Mouse (Mus musculus): ENCODE data around the gene Mrpl18. TPM values are rescaled to one million over a fixed set of nuclear protein-coding genes. Genes with fewer than 3 reads are reported as not detected.
"Not testable (repeated sequence)": the region's sequence is repeated elsewhere in the genome, so short reads cannot be mapped to it uniquely, and the experiment has no call there.

The Mrpl18 gene
- total RNA-seq (2021) = 10 to 100 TPM; 48.1 to 54.4 TPM

- peak; percentile 100 for DNase-seq (ENCODE audit: extremely low spot score in 1 of 2, low spot score in 2 of 2)
- intact Hi-C loops (cut with DNase I) = loop anchor here (5.0 kb wide), 1 partner anchor 46 kb away; the partner anchor contains the start of gene Acat2
Measured at GRCm38 (mm10) chr17:12915881-12916583, at the start of gene Mrpl18. Gene Mrpl18, minus strand, starts transcription at chr17:12916345.

- intact Hi-C loops (cut with DNase I) = loop anchor here (5.0 kb wide), 1 partner anchor 46 kb away; the partner anchor contains the start of genes Mrpl18 and Tcp1
- DNase-seq (ENCODE audit: extremely low spot score in 1 of 2, low spot score in 2 of 2) = no peak
Measured at GRCm38 (mm10) chr17:12963476-12963875, 47.3 kb upstream of the Mrpl18 start.

- intact Hi-C loops (cut with DNase I) = loop anchor here (5.0 kb wide), 1 partner anchor 43 kb away; the partner anchor contains the start of genes Mrpl18 and Tcp1
Measured at GRCm38 (mm10) chr17:12960331-12960873, 44.3 kb upstream of the Mrpl18 start, which contains the start of gene Acat2. Gene Acat2, minus strand, starts transcription at chr17:12960747.

GRCm38 (mm10) chr17:12959377-12959776 lies 43.2 kb upstream of the Mrpl18 start:
- intact Hi-C loops (cut with DNase I); DNase-seq (ENCODE audit: extremely low spot score in 1 of 2, low spot score in 2 of 2): not testable (repeated sequence)

More at GRCm38 (mm10) chr17:12960331-12960873, 44.3 kb upstream of the Mrpl18 start, which contains the start of gene Acat2:
- peak; percentile 94 to 97 for DNase-seq (ENCODE audit: extremely low spot score in 1 of 2, low spot score in 2 of 2)

GRCm38 (mm10) chr17:12956664-12957063 lies 40.5 kb upstream of the Mrpl18 start:
- peak in 1 of 2 experiments; percentile 41 for DNase-seq (ENCODE audit: extremely low spot score in 1 of 2, low spot score in 2 of 2)
- intact Hi-C loops (cut with DNase I) = no loop called here

- intact Hi-C loops (cut with DNase I) = no loop called here
Measured at GRCm38 (mm10) chr17:12949669-12950068, 33.5 kb upstream of the Mrpl18 start.

GRCm38 (mm10) chr17:12942459-12943162 lies 26.5 kb upstream of the Mrpl18 start:
- intact Hi-C loops (cut with DNase I) = no loop called here
- no peak for DNase-seq (ENCODE audit: extremely low spot score in 1 of 2, low spot score in 2 of 2)

More at GRCm38 (mm10) chr17:12949669-12950068, 33.5 kb upstream of the Mrpl18 start:
- no peak for DNase-seq (ENCODE audit: extremely low spot score in 1 of 2, low spot score in 2 of 2)

- DNase-seq (ENCODE audit: extremely low spot score in 1 of 2, low spot score in 2 of 2) = no peak
- intact Hi-C loops (cut with DNase I) = no loop called here
Measured at GRCm38 (mm10) chr17:12941543-12942260, 25.6 kb upstream of the Mrpl18 start.

GRCm38 (mm10) chr17:12940151-12940805 lies 24.1 kb upstream of the Mrpl18 start, which contains the start of gene Acat3:
Gene Acat3, minus strand, starts transcription at chr17:12940600.
- intact Hi-C loops (cut with DNase I) = no loop called here
- DNase-seq (ENCODE audit: extremely low spot score in 1 of 2, low spot score in 2 of 2) = no peak

- intact Hi-C loops (cut with DNase I); DNase-seq (ENCODE audit: extremely low spot score in 1 of 2, low spot score in 2 of 2): not testable (repeated sequence)
Measured at GRCm38 (mm10) chr17:12939377-12940148, 23.4 kb upstream of the Mrpl18 start.

- intact Hi-C loops (cut with DNase I) = no loop called here
Measured at GRCm38 (mm10) chr17:12938077-12938476, 21.9 kb upstream of the Mrpl18 start.

GRCm38 (mm10) chr17:12937412-12937970 lies 21.3 kb upstream of the Mrpl18 start:
- intact Hi-C loops (cut with DNase I) = no loop called here
- DNase-seq (ENCODE audit: extremely low spot score in 1 of 2, low spot score in 2 of 2) = no peak

More at GRCm38 (mm10) chr17:12938077-12938476, 21.9 kb upstream of the Mrpl18 start:
- DNase-seq (ENCODE audit: extremely low spot score in 1 of 2, low spot score in 2 of 2) = no peak

- intact Hi-C loops (cut with DNase I) = no loop called here
- DNase-seq (ENCODE audit: extremely low spot score in 1 of 2, low spot score in 2 of 2) = no peak
Measured at GRCm38 (mm10) chr17:12935719-12936118, 19.6 kb upstream of the Mrpl18 start.

- intact Hi-C loops (cut with DNase I); DNase-seq (ENCODE audit: extremely low spot score in 1 of 2, low spot score in 2 of 2): not testable (repeated sequence)
Measured at GRCm38 (mm10) chr17:12931576-12931975, 15.4 kb upstream of the Mrpl18 start.

- intact Hi-C loops (cut with DNase I) = no loop called here
- no peak for DNase-seq (ENCODE audit: extremely low spot score in 1 of 2, low spot score in 2 of 2)
Measured at GRCm38 (mm10) chr17:12925703-12926180, 9.6 kb upstream of the Mrpl18 start.

GRCm38 (mm10) chr17:12925001-12925400 lies 8.9 kb upstream of the Mrpl18 start:
- DNase-seq (ENCODE audit: extremely low spot score in 1 of 2, low spot score in 2 of 2) = no peak
- intact Hi-C loops (cut with DNase I) = no loop called here

- no peak for DNase-seq (ENCODE audit: extremely low spot score in 1 of 2, low spot score in 2 of 2)
- intact Hi-C loops (cut with DNase I) = no loop called here
Measured at GRCm38 (mm10) chr17:12921073-12921472, 4.9 kb upstream of the Mrpl18 start.
